Mouse (Mus musculus): ENCODE data around the gene Opcml.

- no peak for TF ChIP-seq CTCF (IDR thresholded peaks at IDR 0.05; ENCODE audit: control insufficient read depth, insufficient read depth, low read length)
- TF ChIP-seq POLR2A (IDR thresholded peaks at IDR 0.05; ENCODE audit: borderline replicate concordance, control insufficient read depth, low read depth, low read length) = no peak
These were observed 192.0 kb downstream of the Opcml start for GRCm38 (mm10) chr9:27982576-27982975.
